ENCODE assay signal across 20 mouse cellular contexts in the genomic region with DNA sequence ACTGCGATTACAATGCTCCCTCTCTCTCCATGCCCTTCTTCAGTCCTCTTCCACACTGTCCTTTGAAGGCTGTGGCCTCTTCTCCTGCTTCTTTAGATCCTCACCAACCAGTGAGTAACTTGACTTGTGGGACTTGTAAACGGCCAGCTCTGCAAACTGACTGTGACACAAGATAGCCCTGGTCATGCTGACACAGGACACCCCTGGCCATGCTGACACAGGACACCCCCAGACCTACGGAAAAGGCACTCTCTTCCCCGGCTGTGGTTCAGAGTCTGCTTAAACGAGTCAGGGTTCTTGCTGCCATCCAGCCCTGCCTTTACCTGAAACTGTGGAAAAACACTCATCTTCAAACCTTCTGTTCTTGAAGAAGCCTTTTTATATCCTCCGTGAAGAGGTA.
"Had no signal": no experiment of that assay in that cellular context is flagged by ENCODE, and none has a peak within 500 bp of the region (broad histone marks: within the 10 kb centered on the region; RNA-seq: fewer than 3 reads in every experiment).

No protein-coding gene starts in this region.

- H3K4me3 ChIP-seq: heart, adult 2 months; heart, embryonic 12.5 days; hindbrain, embryonic 13.5 days; hindbrain, embryonic 15.5 days; limb, embryonic 13.5 days; limb, embryonic 15.5 days; liver, embryonic 13.5 days; liver, embryonic 15.5 days had no signal

- H3K4me1 ChIP-seq: hindbrain, embryonic 13.5 days; hindbrain, embryonic 15.5 days; limb, embryonic 15.5 days had no signal

- DNase-seq: forebrain, postnatal 0 days; heart, adult 2 months; heart, postnatal 14 days; heart, postnatal 36 days; kidney, adult 11 months; kidney, adult 8-10 months; kidney, postnatal 10 days; kidney, postnatal 25 days; kidney, postnatal 4 days; layer of hippocampus, adult 9-11 months; layer of hippocampus, postnatal 36 days; left cerebral cortex, postnatal 4 days; liver, embryonic 13.5 days had no signal

- H3K27ac ChIP-seq: heart, adult 2 months; hindbrain, embryonic 13.5 days; hindbrain, embryonic 15.5 days; hindbrain, postnatal 0 days; limb, embryonic 13.5 days; limb, embryonic 15.5 days; liver, embryonic 15.5 days had no signal

- H3K36me3 ChIP-seq: heart, embryonic 12.5 days; hindbrain, embryonic 13.5 days; hindbrain, embryonic 15.5 days; limb, embryonic 15.5 days; liver, embryonic 13.5 days; liver, embryonic 15.5 days had no signal

- H3K9me3 ChIP-seq: heart, embryonic 12.5 days; hindbrain, embryonic 13.5 days; hindbrain, embryonic 15.5 days; limb, embryonic 13.5 days; limb, embryonic 15.5 days; liver, embryonic 13.5 days; liver, embryonic 15.5 days had no signal

- H3K27me3 ChIP-seq: heart, embryonic 12.5 days; hindbrain, embryonic 13.5 days; hindbrain, embryonic 15.5 days; limb, embryonic 13.5 days; limb, embryonic 15.5 days; liver, embryonic 13.5 days; liver, embryonic 15.5 days had no signal
